Mouse (Mus musculus): ENCODE data around the gene Prkcz.

The Prkcz gene

DNA sequence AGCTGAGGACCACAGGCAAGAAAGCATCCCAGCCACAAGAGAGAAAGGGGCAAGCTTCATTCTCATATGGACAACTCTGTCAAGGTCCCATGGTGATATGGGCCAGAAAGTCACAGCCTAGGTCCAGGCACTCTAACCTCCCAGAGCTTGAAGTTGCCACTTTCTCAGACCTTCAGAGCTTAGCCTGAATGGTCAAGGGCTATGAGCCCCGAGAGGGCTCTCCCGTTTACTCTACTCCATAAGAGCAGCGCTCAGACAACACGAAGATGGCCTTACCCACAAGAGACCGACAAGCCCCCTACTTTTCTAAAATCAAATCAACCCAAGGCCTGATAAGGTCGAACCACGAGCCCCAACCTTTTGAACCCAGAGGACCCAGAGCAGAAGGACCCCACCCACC, 140.1 kb downstream of the Prkcz start:
- DNase-seq (ENCODE audit: low spot score in 2 of 2) = no peak

DNA sequence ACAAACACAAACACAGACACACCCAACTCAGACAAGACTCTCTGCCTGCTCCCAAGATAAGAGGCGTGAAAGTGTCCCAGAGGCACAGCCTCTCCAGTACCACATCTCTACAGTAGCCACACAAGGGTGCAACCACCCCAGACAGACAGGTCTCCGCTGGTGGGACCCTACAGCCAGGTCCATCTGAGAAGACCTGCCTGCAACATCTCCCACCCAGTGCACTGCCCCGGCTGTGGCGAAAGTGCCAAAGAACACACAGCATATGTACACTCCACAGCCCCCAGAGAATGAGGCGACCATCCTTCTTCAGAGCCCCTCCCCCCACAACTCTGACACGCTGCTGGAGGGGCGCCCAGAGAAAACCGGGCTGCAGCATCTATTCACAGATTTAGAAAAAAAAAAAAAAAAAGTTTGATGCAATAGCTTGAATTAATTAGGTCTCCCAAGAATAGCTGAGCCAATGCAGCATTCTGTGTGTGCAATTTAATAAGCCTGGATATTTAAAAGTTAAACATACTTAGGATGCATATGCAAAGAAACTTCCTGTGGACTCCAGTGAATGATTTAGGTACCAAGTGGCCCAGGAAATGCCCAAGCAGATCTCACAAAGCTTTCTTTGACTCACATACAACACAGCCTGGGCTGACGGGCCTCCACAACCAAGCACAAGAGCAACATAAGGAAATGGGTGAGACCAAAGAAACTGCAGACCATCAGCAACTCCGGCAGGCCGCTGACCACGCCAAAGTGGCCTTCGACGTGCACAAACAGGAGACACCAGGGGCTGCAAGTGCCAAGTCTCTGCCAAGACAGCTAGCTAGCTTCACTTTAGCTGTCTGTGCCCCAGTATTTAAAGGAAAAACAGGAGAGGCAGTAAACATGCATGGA, 140.7 kb downstream of the Prkcz start:
- no peak for DNase-seq (ENCODE audit: low spot score in 2 of 2)

DNA sequence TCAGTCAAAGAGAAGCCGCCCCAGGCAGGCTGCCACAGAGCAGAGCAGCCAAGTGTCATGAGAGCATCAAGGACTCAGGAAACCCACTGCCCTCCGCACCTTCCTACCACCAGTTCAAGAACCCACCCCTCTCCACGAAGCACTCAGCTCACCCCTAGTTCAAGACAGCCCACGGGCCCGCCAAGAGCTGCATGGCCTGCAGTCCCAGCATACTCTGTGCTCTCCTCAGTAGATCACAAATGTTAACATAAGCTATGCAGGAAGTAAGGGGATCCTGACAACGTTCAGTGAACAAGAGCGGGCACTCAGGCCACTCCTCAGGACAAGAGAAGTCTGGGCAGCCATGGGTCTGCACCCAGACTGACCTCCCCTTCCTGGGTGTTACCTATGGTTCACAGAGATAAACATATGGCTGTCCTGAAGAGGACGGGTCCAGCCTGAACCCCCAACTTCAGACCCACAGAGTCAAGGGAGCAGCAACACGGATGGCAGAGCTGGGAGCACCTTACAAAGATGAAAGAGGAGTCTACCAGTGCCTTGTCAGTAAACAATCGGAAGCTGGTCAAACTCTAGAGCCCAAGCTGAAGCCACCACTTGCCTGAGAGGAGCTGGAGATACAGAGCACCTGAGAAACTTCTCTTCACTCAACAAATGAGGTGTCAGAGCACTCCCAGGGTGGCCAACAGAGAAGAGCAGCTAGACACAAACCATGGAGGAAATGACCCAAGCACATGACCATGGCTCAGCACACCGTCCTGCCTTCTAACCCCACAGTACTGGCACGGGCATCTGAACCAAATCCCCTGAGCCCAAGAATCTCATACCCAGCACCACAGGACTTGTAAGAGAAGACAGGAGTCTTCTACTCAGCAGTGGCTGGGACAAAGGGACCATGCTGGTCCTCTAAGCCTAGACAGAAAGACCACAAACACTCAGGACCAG, 141.6 kb downstream of the Prkcz start:
- no peak for DNase-seq (ENCODE audit: low spot score in 2 of 2)

DNA sequence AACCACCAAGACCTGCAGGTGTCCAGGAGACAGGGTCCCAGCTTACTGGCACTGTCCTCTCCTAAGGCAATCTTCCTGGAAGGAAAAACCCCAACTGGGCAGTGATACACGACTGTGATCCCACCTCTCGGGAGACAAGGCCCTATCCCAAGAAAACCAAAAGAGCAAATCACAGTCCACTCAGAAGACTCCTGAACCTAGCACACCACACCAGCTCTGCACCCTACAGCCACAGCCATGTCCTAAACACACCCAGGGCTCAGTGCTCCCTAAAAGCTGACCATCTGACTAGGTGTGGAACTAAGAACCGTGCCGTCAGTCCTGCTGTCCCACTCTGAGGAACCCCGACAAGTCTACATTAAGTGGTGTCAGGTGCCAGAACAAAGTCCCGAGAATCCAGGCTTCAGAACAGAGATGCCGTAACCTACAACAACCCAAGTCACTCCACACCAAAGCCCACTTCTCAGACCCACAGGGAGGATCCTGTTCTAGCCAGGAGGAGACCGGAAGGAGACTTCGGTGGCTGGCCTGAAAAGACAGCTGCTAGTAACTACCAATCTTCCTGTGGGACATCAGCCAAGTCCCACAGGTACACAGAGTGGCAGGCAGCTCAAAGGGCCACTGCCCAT, 142.9 kb downstream of the Prkcz start:
- no peak for DNase-seq (ENCODE audit: low spot score in 2 of 2)

DNA sequence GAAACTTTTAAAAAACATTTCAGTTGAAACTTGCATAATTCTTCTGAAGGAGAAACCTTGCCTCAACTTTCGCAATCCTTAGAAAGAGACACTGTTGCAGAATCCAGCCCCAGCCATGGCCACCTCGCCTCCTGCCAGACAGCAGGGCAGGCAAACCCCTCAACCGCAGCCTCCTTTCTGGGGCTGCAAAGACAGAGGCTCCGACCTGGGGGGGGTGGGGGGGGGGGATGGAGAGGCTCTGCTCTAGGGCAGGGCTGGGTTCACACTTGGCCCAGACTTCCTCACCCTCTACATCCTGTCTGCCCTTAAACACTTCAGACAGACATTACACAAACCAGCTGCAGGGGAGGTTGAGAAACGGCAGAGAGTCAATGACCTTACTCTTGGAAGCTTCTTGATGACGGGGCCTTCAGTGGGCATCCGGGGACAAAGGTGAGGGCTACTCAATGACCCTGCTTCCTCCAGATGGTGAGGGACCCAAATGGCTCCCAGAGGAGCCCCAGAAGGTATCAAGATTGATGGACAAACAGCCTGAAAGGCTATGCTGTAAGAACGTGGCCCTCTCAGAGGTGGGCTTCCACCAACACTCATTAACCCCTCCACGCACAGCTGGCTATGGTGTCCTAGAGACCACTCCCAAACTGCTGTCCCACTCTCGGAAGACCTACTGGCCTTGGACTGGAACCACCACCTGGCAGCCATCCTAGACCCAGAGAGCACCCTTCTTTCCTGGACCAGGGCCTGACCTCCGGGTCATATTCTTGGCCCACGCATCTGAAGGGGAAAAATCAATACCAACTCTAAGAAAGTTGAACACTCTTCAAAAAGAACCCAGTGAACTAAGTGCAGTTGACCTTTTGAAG, 143.7 kb downstream of the Prkcz start:
- no peak for DNase-seq (ENCODE audit: low spot score in 2 of 2)

DNA sequence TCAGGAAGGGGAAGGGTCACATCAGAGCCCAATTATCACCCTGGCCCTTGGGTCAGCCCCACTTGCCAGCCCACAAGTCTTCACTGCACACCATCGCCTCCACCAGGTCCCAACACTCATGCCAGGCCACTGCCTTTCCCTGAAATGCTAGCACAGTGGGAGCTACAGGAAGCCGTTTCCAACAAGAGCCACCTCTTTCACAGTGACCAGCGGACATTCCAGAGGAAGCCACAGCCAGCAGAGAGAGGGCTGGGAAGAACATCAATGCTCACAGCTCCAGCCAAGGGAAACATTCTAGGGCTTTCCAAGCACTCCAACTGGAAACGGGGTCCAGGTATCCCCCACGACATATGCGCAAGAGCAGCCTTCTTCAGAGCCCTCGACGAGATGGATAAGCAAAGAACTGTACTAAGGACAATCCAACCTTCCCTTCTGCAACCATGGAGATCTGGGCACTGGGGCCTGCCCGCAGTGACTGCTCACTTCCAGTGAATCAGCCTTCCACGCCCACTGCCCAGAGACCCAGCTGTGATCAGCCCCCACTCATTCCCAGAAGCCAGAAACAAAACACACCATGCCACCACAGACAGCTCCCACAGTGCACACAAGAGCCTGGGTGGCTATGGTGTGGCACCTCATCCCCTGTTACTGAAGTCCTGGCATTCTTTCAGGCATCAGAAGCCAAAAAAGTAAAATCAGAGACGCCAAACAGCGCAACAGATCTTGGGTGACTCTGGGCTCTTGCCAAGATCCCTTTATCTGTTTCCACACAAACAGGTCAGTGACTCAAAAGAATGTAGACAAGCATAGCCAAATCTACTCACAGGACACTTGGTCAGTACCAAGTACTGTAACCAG, 145.2 kb downstream of the Prkcz start:
- no peak for DNase-seq (ENCODE audit: low spot score in 2 of 2)

DNA sequence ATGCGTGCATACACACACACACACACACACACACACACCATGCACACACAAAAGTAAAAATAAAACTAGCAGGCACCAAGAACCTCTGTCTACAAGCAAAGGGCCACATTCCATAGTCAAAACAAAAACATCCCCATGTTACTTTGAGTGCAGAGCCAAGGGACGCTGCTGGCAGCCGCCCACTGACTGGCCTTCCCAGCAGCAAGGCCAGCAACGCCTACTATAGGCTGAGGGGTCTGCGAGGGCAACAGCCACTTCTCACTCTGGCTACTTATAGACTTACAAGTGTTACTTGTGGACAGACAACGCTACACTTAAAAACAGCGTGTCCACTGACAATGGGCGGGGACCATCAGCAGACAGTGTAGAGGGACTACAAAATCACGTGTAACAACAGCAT, 146.0 kb downstream of the Prkcz start:
- DNase-seq (ENCODE audit: low spot score in 2 of 2) = no peak

DNA sequence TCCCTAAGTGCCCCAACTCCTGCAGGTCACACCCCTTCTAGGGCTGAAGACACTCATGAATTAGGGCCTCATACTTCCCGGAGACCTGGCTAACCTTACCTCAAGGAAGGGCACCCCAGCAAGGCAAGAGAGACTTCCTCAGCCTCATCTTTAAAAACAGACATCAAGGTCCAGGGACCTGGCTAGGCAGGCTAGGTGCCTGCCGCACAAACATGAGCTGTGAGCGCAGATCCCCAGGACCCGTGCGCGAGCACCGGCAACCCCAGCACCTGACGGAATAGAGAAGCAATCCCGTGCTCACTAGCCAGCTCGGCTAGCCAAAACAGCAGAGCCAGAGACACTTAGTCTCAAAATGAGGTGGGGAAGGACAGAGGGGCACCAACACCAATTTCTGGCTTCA, 146.4 kb downstream of the Prkcz start:
- no peak for DNase-seq (ENCODE audit: low spot score in 2 of 2)

DNA sequence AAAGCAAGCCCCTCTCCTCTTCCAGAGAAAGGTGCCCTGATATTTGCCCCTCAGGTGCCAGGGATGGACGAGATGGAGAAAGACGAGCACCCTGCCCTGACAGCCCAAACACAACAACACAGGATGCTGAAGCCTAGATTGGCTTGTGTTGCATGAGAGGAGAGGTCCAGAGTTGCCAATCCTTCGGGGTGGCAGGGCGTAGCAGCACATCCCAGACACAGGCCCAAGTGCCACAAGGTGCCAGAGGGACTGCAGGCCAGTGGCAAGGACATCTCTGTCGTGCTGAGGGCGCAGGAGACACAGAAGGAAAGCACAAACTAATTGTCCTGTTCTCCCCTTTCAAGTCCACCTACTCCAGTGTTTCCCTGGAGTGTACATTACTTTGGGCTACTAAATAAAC, 147.0 kb downstream of the Prkcz start:
- DNase-seq (ENCODE audit: low spot score in 2 of 2) = no peak

DNA sequence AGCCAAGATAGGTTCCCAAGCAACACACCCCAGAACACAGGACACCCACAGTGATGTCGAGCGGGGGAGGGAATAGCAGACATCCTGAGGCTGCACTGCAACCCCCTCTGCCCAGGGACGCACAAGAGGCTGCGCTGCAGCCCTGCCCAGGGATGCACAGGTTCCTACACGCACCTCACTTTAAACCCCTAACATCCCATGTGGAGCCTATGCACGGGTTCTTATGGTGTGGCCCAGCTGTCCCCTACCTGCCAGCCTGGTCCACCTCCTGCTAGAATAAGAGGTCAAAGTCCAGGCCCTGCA, 147.5 kb downstream of the Prkcz start:
- no peak for DNase-seq (ENCODE audit: low spot score in 2 of 2)

DNA sequence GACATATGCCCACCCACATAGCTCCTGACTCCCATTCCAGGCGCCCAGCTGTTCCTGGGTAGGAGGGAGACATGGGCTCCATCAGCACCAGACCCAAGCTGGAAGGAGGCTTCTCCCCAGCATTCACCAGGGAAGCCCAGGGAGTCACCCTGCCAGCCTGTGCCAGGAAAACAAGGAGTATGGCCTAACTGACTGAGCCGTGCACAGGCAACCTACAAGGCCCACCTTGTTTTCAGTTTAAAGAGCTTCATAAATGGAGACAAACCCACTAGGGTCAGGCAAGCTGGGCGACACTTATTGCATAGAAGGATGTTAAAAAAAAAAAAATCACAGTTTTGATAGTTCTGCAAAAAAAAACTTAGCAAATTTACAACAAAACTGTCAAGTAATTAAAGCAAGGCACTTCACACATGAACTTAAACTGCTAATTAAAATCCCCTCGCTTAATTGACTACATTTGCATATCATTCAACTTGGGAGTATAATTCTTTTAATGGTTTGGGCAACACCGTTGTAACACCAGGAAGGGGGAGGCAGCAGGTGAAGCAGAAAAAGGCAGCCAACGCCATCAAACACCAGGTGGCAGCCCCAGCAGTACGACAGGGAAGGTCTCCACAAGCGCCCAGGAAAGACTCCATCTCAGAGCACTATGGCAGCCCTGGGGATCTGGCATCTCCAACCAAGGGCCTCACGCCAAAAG, 148.0 kb downstream of the Prkcz start:
- DNase-seq (ENCODE audit: low spot score in 2 of 2) = no peak
